Mouse (Mus musculus): Measurements from ENCODE around the gene Rab5if. TPM values are rescaled to one million over a fixed set of nuclear protein-coding genes. Genes with fewer than 3 reads are reported as not detected.

Rab5if gene
- total and polyA plus RNA-seq, 3 experiments: 226 to 315 (median 263) TPM

DNA sequence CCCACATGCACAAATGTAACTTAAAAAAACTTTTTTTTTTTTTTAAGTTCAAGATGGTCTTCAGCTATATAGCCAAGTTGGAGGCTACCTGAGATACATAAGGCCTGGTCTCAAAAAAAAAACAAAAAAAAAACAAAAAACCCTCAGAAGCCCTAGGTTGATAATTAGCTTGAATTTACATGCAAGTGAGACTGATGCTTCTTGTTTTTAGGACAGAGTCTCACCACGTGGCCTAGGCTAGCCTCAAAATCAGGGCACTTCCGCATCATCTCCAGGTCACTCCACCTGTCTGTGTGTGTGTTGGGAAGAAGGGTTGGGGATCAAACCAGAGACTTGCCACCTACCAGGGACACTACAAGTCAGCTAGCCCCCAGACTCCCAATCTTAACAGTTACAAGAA is 5.1 kb upstream of the Rab5if start, which contains the start of gene 4930518I15Rik:
Gene 4930518I15Rik, minus strand, starts transcription at position 112 of the 400 bp plus-strand sequence.
- Histone ChIP-seq H3K79me2 (ENCODE audit: control insufficient read depth, insufficient read depth, low read length, poor library complexity) (peaks cover 14% of the 10 kb centered on the region), H3K27me3 (ENCODE audit: control insufficient read depth in 1 of 2, insufficient read depth in 2 of 2, low read length in 2 of 2) (no peaks in the 10 kb centered on the region), H3K27ac (ENCODE audit: control insufficient read depth, low read depth, low read length) (no peak within 1 kb of the TSS), H3K9me3 (replicated peaks; ENCODE audit: insufficient read depth, low read length) (no peaks in the 10 kb centered on the region), H3K4me3 (ENCODE audit: control insufficient read depth in 1 of 2, insufficient read depth in 1 of 2, low read depth in 2 of 2, low read length in 2 of 2) (no peak within 1 kb of the TSS), H3K4me1 (ENCODE audit: control insufficient read depth in 1 of 2, insufficient read depth in 2 of 2, low read length in 2 of 2) (peaks cover 0 to 4% of the 10 kb centered on the region in 2 experiments; a peak in 1 of 4 replicates), H3K36me3 (ENCODE audit: control insufficient read depth in 1 of 2, insufficient read depth in 2 of 2, low read length in 2 of 2) (peaks cover 2 to 4% of the 10 kb centered on the region in 2 experiments; a peak in 3 of 4 replicates), H3K9ac (ENCODE audit: control insufficient read depth, low read depth, low read length, poor library complexity, severe bottlenecking) (no peak within 1 kb of the TSS)
- no peak for DNase-seq (ENCODE audit: low read depth, low spot score)
- TF ChIP-seq MYC (IDR thresholded peaks at IDR 0.05; ENCODE audit: low read depth, low read length) (no peak), MEF2A (IDR thresholded peaks at IDR 0.05; ENCODE audit: extremely low read depth, insufficient replicate concordance, low read depth, low read length, poor library complexity, severe bottlenecking) (no peak), NRF1 (IDR thresholded peaks at IDR 0.05; ENCODE audit: insufficient read depth, low read depth, low read length, poor library complexity, severe bottlenecking) (no peak), SIN3A (IDR thresholded peaks at IDR 0.05; ENCODE audit: low read length) (no peak), USF1 (IDR thresholded peaks at IDR 0.05; ENCODE audit: low read depth, low read length) (no peak), GATA1 (IDR thresholded peaks at IDR 0.05; ENCODE audit: low read depth, low read length) (no peak), SMC3 (IDR thresholded peaks at IDR 0.05; ENCODE audit: low read depth, low read length) (no peak), ZNF384 (IDR thresholded peaks at IDR 0.05; ENCODE audit: low read depth, low read length) (no peak), CHD2 (IDR thresholded peaks at IDR 0.05; ENCODE audit: low read length) (no peak), NELFE (IDR thresholded peaks at IDR 0.05; ENCODE audit: low read depth, low read length) (no peak), ZC3H11A (IDR thresholded peaks at IDR 0.05; ENCODE audit: low read depth, low read length) (no peak), USF2 (IDR thresholded peaks at IDR 0.05; ENCODE audit: borderline replicate concordance in 1 of 2, insufficient read depth in 1 of 2, low read depth in 1 of 2, low read length in 2 of 2) (no peak), CHD1 (IDR thresholded peaks at IDR 0.05; ENCODE audit: low read depth, low read length) (no peak), EP300 (IDR thresholded peaks at IDR 0.05; ENCODE audit: low read depth in 1 of 2, low read length in 2 of 2) (no peak)

GRCm38 (mm10) chr2:156858671-156859070 is 4.3 kb upstream of the Rab5if start:
- Histone ChIP-seq H3K36me3 (ENCODE audit: control insufficient read depth in 1 of 2, insufficient read depth in 2 of 2, low read length in 2 of 2) (peaks cover 2 to 4% of the 10 kb centered on the region in 2 experiments; a peak in 3 of 4 replicates), H3K27ac (ENCODE audit: control insufficient read depth, low read depth, low read length) (no peak overlapping the region), H3K4me1 (ENCODE audit: control insufficient read depth in 1 of 2, insufficient read depth in 2 of 2, low read length in 2 of 2) (peaks cover 0 to 4% of the 10 kb centered on the region in 2 experiments; a peak in 2 of 4 replicates), H3K79me2 (ENCODE audit: control insufficient read depth, insufficient read depth, low read length, poor library complexity) (peaks cover 21% of the 10 kb centered on the region), H3K9ac (ENCODE audit: control insufficient read depth, low read depth, low read length, poor library complexity, severe bottlenecking) (no peak overlapping the region), H3K9me3 (replicated peaks; ENCODE audit: insufficient read depth, low read length) (no peaks in the 10 kb centered on the region), H3K27me3 (ENCODE audit: control insufficient read depth in 1 of 2, insufficient read depth in 2 of 2, low read length in 2 of 2) (no peaks in the 10 kb centered on the region), H3K4me3 (ENCODE audit: control insufficient read depth in 1 of 2, insufficient read depth in 1 of 2, low read depth in 2 of 2, low read length in 2 of 2) (no peak overlapping the region)
- TF ChIP-seq GABPA (IDR thresholded peaks at IDR 0.05; ENCODE audit: low read depth, low read length) (no peak), NRF1 (IDR thresholded peaks at IDR 0.05; ENCODE audit: insufficient read depth, low read depth, low read length, poor library complexity, severe bottlenecking) (no peak)
- no peak for DNase-seq (ENCODE audit: low read depth, low spot score)

All from MEL (cell line).